Mouse (Mus musculus) CD4-positive, CD25-positive, alpha-beta regulatory T cell, adult 2 months (primary cell): ENCODE measurements around the gene Gprasp2.
A peak's percentile ranks its signal among the peaks of the same experiment; 100 is the strongest.
"Not testable (repeated sequence)": the region's sequence is repeated elsewhere in the genome, so short reads cannot be mapped to it uniquely, and the experiment has no call there.

Experiments used
- DNase-seq: peaks from one replicate; pipeline ENCODE4 v3.0.0-alpha.2; 2012; ENCODE audit warnings: low read depth, low spot score

Gprasp2 gene

GRCm38 (mm10) chrX:135838521-135839360 is at the start of gene Gprasp2:
Gprasp2 (plus strand) TSS chrX:135839034.
- peak; percentile 41 for DNase-seq

- DNase-seq = no peak
These were observed 47.3 kb upstream of the Gprasp2 start for GRCm38 (mm10) chrX:135791536-135791935.

GRCm38 (mm10) chrX:135792326-135792725 is 46.5 kb upstream of the Gprasp2 start:
- no peak for DNase-seq

GRCm38 (mm10) chrX:135795591-135796304 is 43.1 kb upstream of the Gprasp2 start:
- peak; percentile 59 for DNase-seq

- DNase-seq = peak; percentile 18
These were observed 42.3 kb upstream of the Gprasp2 start for GRCm38 (mm10) chrX:135796305-135797211.

GRCm38 (mm10) chrX:135797212-135797644 is 41.6 kb upstream of the Gprasp2 start, which contains the start of gene Bhlhb9:
Bhlhb9 (plus strand) TSS chrX:135797594.
- DNase-seq = peak; percentile 83

GRCm38 (mm10) chrX:135804149-135804548 is 34.7 kb upstream of the Gprasp2 start:
- no peak for DNase-seq

GRCm38 (mm10) chrX:135805780-135806179 is 33.1 kb upstream of the Gprasp2 start:
- peak; percentile 66 for DNase-seq

GRCm38 (mm10) chrX:135835896-135836295 is 2.9 kb upstream of the Gprasp2 start:
- not testable (repeated sequence) for DNase-seq

GRCm38 (mm10) chrX:135837896-135838295 is 938 bp upstream of the Gprasp2 start:
- no peak for DNase-seq

- peak; percentile 74 for DNase-seq
These were observed 860 bp downstream of the Gprasp2 start for GRCm38 (mm10) chrX:135839397-135840391.

- not testable (repeated sequence) for DNase-seq
These were observed 28.0 kb downstream of the Gprasp2 start for GRCm38 (mm10) chrX:135866806-135867205.

GRCm38 (mm10) chrX:135876679-135877078 is 37.8 kb downstream of the Gprasp2 start:
- DNase-seq = no peak

GRCm38 (mm10) chrX:135879626-135880025 is 40.8 kb downstream of the Gprasp2 start:
- no peak for DNase-seq

- peak; percentile 84 for DNase-seq
These were observed 46.8 kb downstream of the Gprasp2 start for GRCm38 (mm10) chrX:135885411-135886233.

- peak; percentile 53 for DNase-seq
These were observed 47.4 kb downstream of the Gprasp2 start for GRCm38 (mm10) chrX:135886234-135886585.
